Mouse (Mus musculus) thymus, adult 2 months (tissue): ENCODE data around the gene Lim2.

Source experiments
- CTCF ChIP-seq: fragments of 200-500 bp; IDR thresholded peaks from 2 replicates; pipeline ENCODE4 v1.5.1; 2012; ENCODE audit warnings: mild to moderate bottlenecking, control low read depth, low read length, moderate library complexity, borderline replicate concordance; ENCODE audit not compliant: control insufficient read depth, poor library complexity, insufficient read depth; ENCODE audit errors: extremely low read depth
- POLR2A ChIP-seq: fragments of 200-500 bp; IDR thresholded peaks from 2 replicates; pipeline ENCODE4 v1.6.1; 2012; ENCODE audit warnings: mild to moderate bottlenecking, low read length, control low read depth, moderate library complexity; ENCODE audit not compliant: control insufficient read depth, poor library complexity, insufficient read depth; ENCODE audit errors: extremely low read depth

DNA sequence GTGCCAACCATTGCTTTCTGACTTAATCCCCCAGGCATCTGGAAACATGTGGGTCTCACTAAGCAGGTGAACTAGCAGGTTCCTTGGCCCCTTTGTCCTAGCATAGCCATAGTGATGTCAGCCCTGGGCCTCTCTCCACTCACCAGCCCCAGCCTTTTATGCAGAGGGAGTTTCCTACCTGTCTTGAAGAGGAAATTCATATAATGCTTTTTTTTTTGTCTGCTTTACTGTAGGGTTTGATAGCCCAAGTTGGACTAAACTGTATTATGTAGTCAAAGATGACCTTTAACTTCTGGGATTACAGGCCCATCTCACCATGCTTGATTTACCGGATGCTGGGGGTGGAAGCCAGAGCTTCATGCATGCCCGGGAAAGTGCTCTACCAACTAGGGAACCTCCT lies 22.3 kb downstream of the Lim2 start:
- TF ChIP-seq CTCF (no peak), POLR2A (no peak)
